Comparison of ENCODE assay signal across 8 mouse cellular contexts in the genomic region with DNA sequence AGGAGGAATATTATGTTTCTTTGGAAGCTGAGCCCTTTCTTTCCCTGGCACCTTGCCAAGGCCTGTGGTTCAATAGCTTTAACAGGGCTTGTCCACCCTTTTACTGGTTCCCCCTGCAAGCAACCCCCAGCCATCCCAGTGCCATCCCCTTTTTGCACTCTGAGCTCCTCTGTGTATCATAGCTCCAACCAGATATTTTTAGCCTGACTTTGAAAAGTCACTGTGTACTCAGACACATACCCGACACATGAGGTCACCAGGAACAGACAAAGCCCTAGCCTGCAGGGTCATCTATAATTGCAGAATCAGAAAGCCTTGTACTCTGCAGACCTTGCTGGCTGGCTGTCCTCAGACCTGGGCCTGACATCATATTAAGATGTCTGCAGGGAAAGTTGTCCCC. TPM values are rescaled to one million over a fixed set of nuclear protein-coding genes. Genes with fewer than 3 reads are reported as not detected.
DNase-seq lines count a peak whose midpoint lies in the region; ATAC-seq lines count a peak whose summit lies in the region.

No protein-coding gene starts in this region.

- H3K9me3 ChIP-seq in neural tube, embryonic 11.5 days (ENCODE audit: control insufficient read depth, low read length), result no peaks in the 10 kb centered on the region
- no peaks in the 10 kb centered on the region for H3K9me3 ChIP-seq in heart, embryonic 16.5 days (replicated peaks; ENCODE audit: control insufficient read depth, low read length)
- H3K9me3 ChIP-seq in liver, embryonic 11.5 days (ENCODE audit: control insufficient read depth, low read length), result no peaks in the 10 kb centered on the region

- DNase-seq in neural tube, embryonic 11.5 days (ENCODE audit: low spot score), result peak; percentile 19
- no peak for DNase-seq in neural tube, embryonic 10.5 days (ENCODE audit: extremely low spot score, low spot score)
- peak; percentile 9 for DNase-seq in embryo, embryonic 11.5 days (ENCODE audit: low read depth, low spot score)
- DNase-seq in liver, embryonic 11.5 days (ENCODE audit: low spot score), result no peak
- DNase-seq in retina, postnatal 1 day, result peak; percentile 16
- no peak for DNase-seq in urinary bladder, adult 2 months (ENCODE audit: low spot score)
- no peak for DNase-seq in right cerebral cortex, postnatal 25 days

- H3K4me3 ChIP-seq in neural tube, embryonic 11.5 days (ENCODE audit: low read depth, low read length), result no peak overlapping the region
- no peak overlapping the region for H3K4me3 ChIP-seq in heart, embryonic 16.5 days (ENCODE audit: low read length)
- H3K4me3 ChIP-seq in liver, embryonic 11.5 days (ENCODE audit: low read depth, low read length), result no peak overlapping the region

- H3K9ac ChIP-seq in neural tube, embryonic 11.5 days (ENCODE audit: low read length), result no peak overlapping the region
- H3K9ac ChIP-seq in heart, embryonic 16.5 days (ENCODE audit: low read length), result peak overlapping the region; percentile 62
- H3K9ac ChIP-seq in liver, embryonic 11.5 days (ENCODE audit: low read depth, low read length), result no peak overlapping the region

- H3K4me2 ChIP-seq in neural tube, embryonic 11.5 days (ENCODE audit: low read depth), result no peak overlapping the region
- H3K4me2 ChIP-seq in heart, embryonic 16.5 days (ENCODE audit: low read depth, low read length), result peak overlapping the region; percentile 39
- H3K4me2 ChIP-seq in liver, embryonic 11.5 days, result no peak overlapping the region

- no peaks in the 10 kb centered on the region for H3K4me1 ChIP-seq in neural tube, embryonic 11.5 days (ENCODE audit: control insufficient read depth, insufficient read depth, low read length)
- H3K4me1 ChIP-seq in heart, embryonic 16.5 days (ENCODE audit: control insufficient read depth, insufficient read depth, low read length), result peaks cover 28% of the 10 kb centered on the region
- H3K4me1 ChIP-seq in liver, embryonic 11.5 days (replicated peaks; ENCODE audit: control insufficient read depth, insufficient read depth, low read length), result peaks cover 27% of the 10 kb centered on the region

- no peak for ATAC-seq in neural tube, embryonic 11.5 days (ENCODE audit: insufficient read depth, low FRiP score, low TSS enrichment)
- ATAC-seq in heart, embryonic 16.5 days (replicated peaks; ENCODE audit: extremely low read depth, insufficient read depth, low FRiP score), result peak; percentile 95
- 0 out of 2 replicates have a peak, but pooled peaks have one; percentile 21 for ATAC-seq in liver, embryonic 11.5 days (replicated peaks; ENCODE audit: low FRiP score)

- H3K27ac ChIP-seq in neural tube, embryonic 11.5 days (ENCODE audit: low read depth, low read length), result no peak overlapping the region
- peak overlapping the region; percentile 97 for H3K27ac ChIP-seq in heart, embryonic 16.5 days (ENCODE audit: low read length)
- H3K27ac ChIP-seq in liver, embryonic 11.5 days (ENCODE audit: low read depth, low read length), result 0 out of 2 replicates have a peak overlapping the region, but pooled peaks have one; percentile 30

- 59% methylated on average over 1 of the region's 1 CpGs for WGBS in neural tube, embryonic 11.5 days
- WGBS in heart, embryonic 16.5 days, result 6% methylated on average over 1 of the region's 1 CpGs
- 60% methylated on average over 1 of the region's 1 CpGs for WGBS in liver, embryonic 11.5 days

- H3K27me3 ChIP-seq in neural tube, embryonic 11.5 days (ENCODE audit: control insufficient read depth, insufficient read depth, low read length), result no peaks in the 10 kb centered on the region
- no peaks in the 10 kb centered on the region for H3K27me3 ChIP-seq in heart, embryonic 16.5 days (ENCODE audit: control insufficient read depth, insufficient read depth, low read length)
- H3K27me3 ChIP-seq in liver, embryonic 11.5 days (replicated peaks; ENCODE audit: control insufficient read depth, insufficient read depth, low read length), result no peaks in the 10 kb centered on the region

- no peaks in the 10 kb centered on the region for H3K36me3 ChIP-seq in neural tube, embryonic 11.5 days (ENCODE audit: control insufficient read depth, insufficient read depth, low read length)
- H3K36me3 ChIP-seq in heart, embryonic 16.5 days (ENCODE audit: control insufficient read depth, insufficient read depth), result peaks cover 6% of the 10 kb centered on the region; the same call in 1 of the 2 replicates
- no peaks in the 10 kb centered on the region for H3K36me3 ChIP-seq in liver, embryonic 11.5 days (ENCODE audit: control insufficient read depth, insufficient read depth, low read length)

RNA-seq across cellular contexts. Expression of a gene that starts 40.0 kb away (rescaled TPM):
- 63.6 and 67.6 TPM in 2 replicates for polyA plus RNA-seq in neural tube, embryonic 11.5 days (2014; fragmentation: Nextera tagmentation; extraction: Ambion mirVana)
- 125 and 130 TPM in 2 replicates for polyA plus RNA-seq in heart, embryonic 16.5 days (2015; fragmentation: Nextera tagmentation; extraction: Ambion mirVana)
- polyA plus RNA-seq in liver, embryonic 11.5 days (2014; fragmentation: Nextera tagmentation; extraction: Ambion mirVana), result 73.3 and 77.0 TPM in 2 replicates
- polyA plus RNA-seq in urinary bladder, adult 2 months (2012; rRNA removed), result 7.6 and 8.4 TPM in 2 replicates

RNA-seq across cellular contexts. Expression of a gene that starts 40.2 kb away (rescaled TPM):
- 21.4 and 21.9 TPM in 2 replicates for polyA plus RNA-seq in neural tube, embryonic 11.5 days (2014; fragmentation: Nextera tagmentation; extraction: Ambion mirVana)
- polyA plus RNA-seq in heart, embryonic 16.5 days (2015; fragmentation: Nextera tagmentation; extraction: Ambion mirVana), result 12.6 and 16.6 TPM in 2 replicates
- 19.0 and 20.2 TPM in 2 replicates for polyA plus RNA-seq in liver, embryonic 11.5 days (2014; fragmentation: Nextera tagmentation; extraction: Ambion mirVana)
- 12.4 and 23.8 TPM in 2 replicates for polyA plus RNA-seq in urinary bladder, adult 2 months (2012; rRNA removed)

RNA-seq across cellular contexts. Expression of a gene that starts 53.9 kb away (rescaled TPM):
- 78.9 and 81.5 TPM in 2 replicates for polyA plus RNA-seq in neural tube, embryonic 11.5 days (2014; fragmentation: Nextera tagmentation; extraction: Ambion mirVana)
- 77.2 and 82.0 TPM in 2 replicates for polyA plus RNA-seq in heart, embryonic 16.5 days (2015; fragmentation: Nextera tagmentation; extraction: Ambion mirVana)
- polyA plus RNA-seq in liver, embryonic 11.5 days (2014; fragmentation: Nextera tagmentation; extraction: Ambion mirVana), result 86.9 and 97.8 TPM in 2 replicates
- 218 and 244 TPM in 2 replicates for polyA plus RNA-seq in urinary bladder, adult 2 months (2012; rRNA removed)

RNA-seq across cellular contexts. Expression of a gene that starts 58.4 kb away (rescaled TPM):
- polyA plus RNA-seq in neural tube, embryonic 11.5 days (2014; fragmentation: Nextera tagmentation; extraction: Ambion mirVana), result 3.4 and 3.8 TPM in 2 replicates
- polyA plus RNA-seq in heart, embryonic 16.5 days (2015; fragmentation: Nextera tagmentation; extraction: Ambion mirVana), result 5.7 and 6.2 TPM in 2 replicates
- polyA plus RNA-seq in liver, embryonic 11.5 days (2014; fragmentation: Nextera tagmentation; extraction: Ambion mirVana), result 5.8 and 6.9 TPM in 2 replicates
- 10.3 and 12.0 TPM in 2 replicates for polyA plus RNA-seq in urinary bladder, adult 2 months (2012; rRNA removed)

Comparison
In these comparisons a context has a peak if more than half of its experiments do, and no peak if none do; other contexts are left out.
1. DNase-seq: peak in neural tube, embryonic 11.5 days (single experiment), embryo, embryonic 11.5 days (single experiment) and retina, postnatal 1 day (single experiment); none in neural tube, embryonic 10.5 days (single experiment), liver, embryonic 11.5 days (single experiment), urinary bladder, adult 2 months (single experiment) and right cerebral cortex, postnatal 25 days (single experiment).